23 mouse cellular contexts compared by ENCODE assay signal in the genomic region with DNA sequence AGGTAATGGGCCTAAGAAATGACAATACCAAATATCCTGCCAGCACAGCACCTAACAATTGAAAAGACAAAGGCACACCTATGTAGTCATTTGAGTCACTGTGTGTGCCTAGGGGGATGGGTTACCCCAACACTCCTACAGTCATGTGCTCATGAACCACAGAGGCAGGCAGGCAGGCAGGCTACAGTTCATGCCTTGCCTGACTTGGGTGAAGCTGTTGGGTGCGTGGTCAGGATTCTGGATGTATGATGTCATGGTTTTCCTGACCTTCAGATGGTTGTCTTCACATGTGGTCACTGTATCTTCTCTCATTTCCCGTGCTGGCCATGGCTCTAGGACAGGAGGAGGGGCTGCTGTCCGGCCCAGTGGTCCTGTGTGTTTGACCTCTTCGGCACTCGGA. TPM values are rescaled to one million over a fixed set of nuclear protein-coding genes. Genes with fewer than 3 reads are reported as not detected.
DNase-seq lines count a peak whose midpoint lies in the region; ATAC-seq lines count a peak whose summit lies in the region.
"Had no signal": no experiment of that assay in that cellular context is flagged by ENCODE, and none has a peak within 500 bp of the region (broad histone marks: within the 10 kb centered on the region; RNA-seq: fewer than 3 reads in every experiment).

No protein-coding gene starts in this region.

- H3K4me1 ChIP-seq in megakaryocyte, embryonic 14.5 days = peaks cover 32% of the 10 kb centered on the region
- H3K4me1 ChIP-seq: neural tube, embryonic 15.5 days; stomach, embryonic 15.5 days had no signal

- H3K36me3 ChIP-seq in megakaryocyte, embryonic 14.5 days (replicated peaks; ENCODE audit: low read length) = peaks cover 96% of the 10 kb centered on the region

- peak overlapping the region; percentile 62 for H3K4me3 ChIP-seq in megakaryocyte, embryonic 14.5 days (replicated peaks)
- H3K4me3 ChIP-seq: heart, embryonic 12.5 days; neural tube, embryonic 15.5 days; stomach, embryonic 15.5 days had no signal

- H3K9me3 ChIP-seq in megakaryocyte, embryonic 14.5 days = peaks cover 4% of the 10 kb centered on the region; the same call in 1 of the 2 replicates
- H3K9me3 ChIP-seq: neural tube, embryonic 15.5 days; stomach, embryonic 15.5 days had no signal

- DNase-seq in 416B (ENCODE audit: low read depth) = peak; percentile 78
- peak; percentile 59 for DNase-seq in CD4-positive, CD25-positive, alpha-beta regulatory T cell, adult 2 months (ENCODE audit: low read depth, low spot score)
- DNase-seq in induced T-regulatory cell, adult 2 months (ENCODE audit: low read depth) = peak; percentile 83
- DNase-seq in adrenal gland, postnatal 4 days (ENCODE audit: low spot score in 2 of 2) = no peak
- DNase-seq in kidney, postnatal 10 days = no peak
- DNase-seq: adrenal gland, postnatal 10 days; cerebellum, postnatal 14 days; embryo, embryonic 11 days; kidney, postnatal 14 days; lung, adult 2 months; lung, postnatal 36 days; midbrain, embryonic 14.5 days; retina, postnatal 1 day had no signal

- no peaks in the 10 kb centered on the region for H3K27me3 ChIP-seq in megakaryocyte, embryonic 14.5 days (replicated peaks)
- H3K27me3 ChIP-seq: heart, embryonic 12.5 days; neural tube, embryonic 15.5 days; stomach, embryonic 15.5 days had no signal

- no peak for ATAC-seq in megakaryocyte, adult 5-6 weeks (ENCODE audit: poor library complexity, severe bottlenecking)
- ATAC-seq: intestine, postnatal 0 days had no signal

RNA-seq across cellular contexts. Expression of gene Hbs1l, which starts 39.8 kb away (rescaled TPM):
- polyA plus RNA-seq in megakaryocyte, embryonic 14.5 days (2012; ENCODE audit: insufficient read depth, low replicate concordance) = 5.4 and 11.9 TPM in 2 replicates
- total RNA-seq in megakaryocyte, adult 5-6 weeks (2015) = 39.0 and 40.4 TPM in 2 replicates
- total RNA-seq in megakaryocyte, adult 5-6 weeks (2017) = 55.4 and 57.3 TPM in 2 replicates
- 10 to 100 TPM; 68.9 to 70.3 TPM for total RNA-seq in adrenal gland, postnatal 4 days (2021)

RNA-seq across cellular contexts. Expression of gene Aldh8a1, which starts 41.6 kb away (rescaled TPM):
- not detected in 2 replicates for polyA plus RNA-seq in megakaryocyte, embryonic 14.5 days (2012; ENCODE audit: insufficient read depth, low replicate concordance)
- 0.09 TPM in 1 of 2 replicates, not detected in the other for total RNA-seq in megakaryocyte, adult 5-6 weeks (2015)
- 0.11 TPM in 1 of 2 replicates, not detected in the other for total RNA-seq in megakaryocyte, adult 5-6 weeks (2017)
- total RNA-seq in adrenal gland, postnatal 4 days (2021) = 10 to 100 TPM in 1 of 2 experiments, under 1 TPM in 1; 0.78 to 11.8 TPM
- total RNA-seq: gastrocnemius, adult 18-20 months; heart, postnatal 25 days had no signal
- polyA plus RNA-seq: embryonic facial prominence, embryonic 14.5 days; hindbrain, embryonic 14.5 days; intestine, postnatal 0 days; midbrain, embryonic 14.5 days had no signal

Comparison
In these comparisons a context has a peak if more than half of its experiments do, and no peak if none do; other contexts are left out.
1. DNase-seq: peak in 416B (single experiment), CD4-positive, CD25-positive, alpha-beta regulatory T cell, adult 2 months (single experiment) and induced T-regulatory cell, adult 2 months (single experiment); none in adrenal gland, postnatal 4 days (0 of 2) and kidney, postnatal 10 days (single experiment).